Mouse (Mus musculus): ENCODE data around the gene Nudt17. TPM values are rescaled to one million over a fixed set of nuclear protein-coding genes. Genes with fewer than 3 reads are reported as not detected.
"Not testable (repeated sequence)": the region's sequence is repeated elsewhere in the genome, so short reads cannot be mapped to it uniquely, and the experiment has no call there.

Gene Nudt17
- total RNA-seq, 2 experiments from 2014 or later, result 0.59 TPM; not detected in 1

- no peak for ATAC-seq (replicated peaks; ENCODE audit: poor library complexity)
These were observed 33.9 kb downstream of the Nudt17 start for GRCm38 (mm10) chr3:96674442-96674841.

GRCm38 (mm10) chr3:96673514-96673913, 34.8 kb downstream of the Nudt17 start:
- ATAC-seq (replicated peaks; ENCODE audit: poor library complexity), result no peak

DNA sequence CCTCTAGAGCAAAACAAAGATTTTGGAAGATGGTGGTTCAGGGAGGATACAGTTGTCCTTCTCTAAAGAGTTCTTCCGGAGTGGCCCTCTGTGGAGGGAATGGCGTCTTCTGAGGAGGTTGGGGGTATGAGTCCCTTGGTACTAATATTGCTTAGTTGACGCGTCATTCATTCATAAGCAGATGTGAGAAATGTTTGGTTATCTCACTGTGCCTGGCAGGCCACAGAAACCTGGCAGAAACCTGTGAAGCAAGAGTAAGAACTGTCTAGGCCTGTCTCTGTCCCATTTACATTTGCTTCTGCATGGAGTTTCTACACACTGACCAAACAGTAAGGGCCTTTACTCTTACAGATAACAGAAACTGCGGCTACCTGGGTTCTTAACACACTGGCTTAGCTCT, 36.8 kb downstream of the Nudt17 start:
- ATAC-seq (replicated peaks; ENCODE audit: poor library complexity), result no peak

DNA sequence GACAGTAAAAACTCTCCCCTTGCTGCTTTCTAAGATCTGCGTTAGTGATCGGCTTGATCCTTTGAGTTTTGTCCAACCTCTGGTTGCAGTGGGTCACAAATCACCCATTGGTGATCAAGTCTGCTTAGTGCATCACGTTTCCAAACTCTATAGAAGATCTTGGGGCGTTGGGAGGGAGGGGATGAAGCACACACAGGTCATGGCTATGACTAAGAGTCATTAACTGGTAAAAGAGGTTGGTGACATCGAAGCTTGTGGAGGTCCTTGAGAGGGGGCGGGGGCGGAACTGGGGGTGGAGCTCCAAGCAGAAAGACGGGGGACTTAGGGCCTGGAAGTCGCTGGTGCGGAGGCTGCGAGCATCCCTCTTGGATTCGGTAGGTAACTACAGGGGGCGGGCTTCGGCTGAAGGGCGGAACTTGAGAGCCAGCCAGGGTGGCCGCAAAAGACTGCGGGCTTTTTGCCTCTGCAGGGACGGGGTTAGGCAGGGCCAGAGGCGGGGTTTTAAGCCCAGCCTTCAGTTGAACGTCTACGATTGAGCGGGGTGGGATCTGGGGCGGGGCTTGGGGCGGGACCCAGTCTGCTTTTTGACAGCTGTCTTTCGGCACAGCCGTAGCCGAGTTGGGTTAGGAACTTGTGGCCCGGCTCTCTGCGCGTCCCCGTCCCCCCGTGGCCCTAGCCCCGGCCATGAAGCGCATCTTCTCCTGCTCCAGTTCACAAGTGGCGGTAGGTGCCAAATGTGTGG, 38.5 kb downstream of the Nudt17 start, which contains the start of gene Ankrd35:
TSS of gene Ankrd35 (plus strand) at position 405 of the 742 bp plus-strand sequence.
- ATAC-seq (replicated peaks; ENCODE audit: poor library complexity), result peak; percentile 96

DNA sequence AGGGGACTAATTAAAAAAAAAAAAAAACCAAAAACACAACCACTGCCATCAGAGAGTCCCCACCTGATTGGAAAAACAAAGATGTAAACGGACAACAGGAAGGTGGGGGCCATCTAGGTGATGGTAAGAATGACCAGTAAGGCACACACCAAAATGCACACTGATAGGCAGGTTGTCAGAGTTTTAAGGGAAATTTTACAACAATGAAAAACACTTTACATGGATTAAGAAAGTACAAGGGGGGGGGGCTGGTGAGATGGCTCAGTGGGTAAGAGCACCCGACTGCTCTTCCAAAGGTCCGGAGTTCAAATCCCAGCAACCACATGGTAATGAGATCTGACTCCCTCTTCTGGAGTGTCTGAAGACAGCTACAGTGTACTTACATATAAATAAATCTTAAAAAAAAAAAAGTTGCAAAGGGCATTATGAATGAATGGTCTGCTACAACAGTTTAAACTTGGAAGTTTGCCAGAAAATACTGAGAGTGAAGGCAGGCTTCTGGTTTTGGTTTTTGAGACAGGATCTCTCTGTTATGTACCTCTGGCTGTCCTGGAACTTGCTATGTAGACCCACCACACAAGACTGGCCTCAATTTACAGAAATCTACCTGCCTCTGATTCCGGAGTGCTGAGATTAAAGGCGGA, 39.8 kb downstream of the Nudt17 start:
- no peak for ATAC-seq (replicated peaks; ENCODE audit: poor library complexity)

DNA sequence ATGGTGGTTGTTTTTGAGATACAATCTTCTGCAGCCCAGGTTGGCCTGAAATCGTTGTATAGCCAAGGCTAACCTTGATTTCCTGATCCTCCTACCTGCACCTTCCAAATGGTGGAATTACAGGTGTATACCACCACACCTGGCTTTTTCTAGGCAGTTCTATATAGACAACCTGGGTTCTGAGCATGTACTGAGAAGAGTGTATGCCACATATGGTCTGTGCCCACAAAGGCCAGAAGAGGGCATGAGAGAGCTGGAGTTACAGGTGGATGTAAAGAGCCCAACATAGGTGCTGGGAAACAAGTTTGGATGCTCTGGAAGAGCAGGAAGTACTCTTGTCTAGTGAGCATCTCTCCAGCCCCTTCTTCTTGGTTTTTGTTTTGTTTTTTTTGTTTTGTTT, 41.0 kb downstream of the Nudt17 start:
- peak; percentile 47; the same call in 1 of the 2 replicates for ATAC-seq (replicated peaks; ENCODE audit: poor library complexity)

GRCm38 (mm10) chr3:96666916-96667315, 41.4 kb downstream of the Nudt17 start:
- no peak for ATAC-seq (replicated peaks; ENCODE audit: poor library complexity)

DNA sequence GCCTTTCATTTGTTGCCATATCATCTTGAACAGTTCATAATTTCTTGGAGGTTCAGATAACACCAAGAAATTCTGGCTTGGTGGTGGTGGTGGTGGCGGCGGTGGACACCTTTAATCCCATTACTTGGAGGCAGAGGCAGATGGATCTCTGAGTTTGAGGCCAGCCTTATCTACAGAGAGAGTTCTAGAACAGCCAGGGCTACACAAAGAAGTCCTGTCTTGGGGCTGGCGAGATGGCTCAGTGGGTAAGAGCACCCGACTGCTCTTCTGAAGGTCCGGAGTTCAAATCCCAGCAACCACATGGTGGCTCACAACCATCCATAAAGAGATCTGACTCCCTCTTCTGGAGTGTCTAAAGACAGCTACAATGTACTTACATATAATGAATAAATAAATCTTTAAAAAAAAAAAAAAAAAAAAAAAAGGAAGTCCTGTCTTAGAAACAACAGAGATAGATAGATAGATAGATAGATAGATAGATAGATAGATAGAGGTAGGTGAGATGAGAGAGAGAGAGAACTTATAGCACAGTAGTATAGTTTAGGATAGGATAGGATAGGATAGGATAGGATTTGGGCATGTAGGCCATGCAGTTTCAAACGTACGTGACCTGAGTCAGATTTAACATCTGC, 42.5 kb downstream of the Nudt17 start:
- ATAC-seq (replicated peaks; ENCODE audit: poor library complexity), result not testable (repeated sequence)

GRCm38 (mm10) chr3:96663432-96664239, 44.7 kb downstream of the Nudt17 start:
- ATAC-seq (replicated peaks; ENCODE audit: poor library complexity), result peak; percentile 81

DNA sequence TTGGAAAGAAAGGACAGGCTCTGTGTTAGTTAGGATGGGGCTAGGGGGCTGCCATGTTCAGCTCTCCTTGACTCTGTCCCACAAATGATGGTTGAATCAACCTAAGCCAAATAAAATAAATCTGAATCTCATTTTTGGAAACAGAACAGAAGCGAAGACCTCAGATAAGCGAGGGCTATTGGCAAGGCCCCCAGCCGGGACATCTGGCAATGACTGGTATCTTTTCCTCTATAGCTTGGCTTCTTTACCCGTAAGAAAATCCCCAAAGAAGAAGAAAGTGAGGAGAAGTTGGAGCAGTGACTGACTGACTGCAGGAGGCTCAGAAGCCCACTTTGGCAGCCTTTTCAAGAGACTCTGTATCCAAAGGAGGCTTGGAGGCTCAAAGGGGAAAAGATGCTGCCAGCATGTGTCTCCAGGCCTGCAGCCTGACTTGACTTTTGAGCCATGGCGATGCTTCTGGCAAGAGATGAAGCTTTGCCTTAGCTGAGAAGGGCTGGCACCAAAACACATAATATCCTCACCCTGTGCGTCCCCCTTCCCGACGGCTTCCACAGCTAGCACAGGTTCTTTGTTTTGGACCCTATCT, 45.5 kb downstream of the Nudt17 start:
- no peak for ATAC-seq (replicated peaks; ENCODE audit: poor library complexity)

- ATAC-seq (replicated peaks; ENCODE audit: poor library complexity), result 0 out of 2 replicates have a peak, but pooled peaks have one; percentile 18
These were observed 47.5 kb downstream of the Nudt17 start for GRCm38 (mm10) chr3:96660901-96661300.

Other genes with a start within 250 kb of the Nudt17 start
- gene Hfe2, start 183.4 kb downstream of the Nudt17 start, total RNA-seq (2015), result not detected in 2 replicates
- not detected in 2 replicates for gene Hfe2, start 183.4 kb downstream of the Nudt17 start, total RNA-seq (2017)
- gene Txnip, start 150.6 kb downstream of the Nudt17 start, total RNA-seq (2015), result 103 and 139 TPM in 2 replicates
- gene Txnip, start 150.6 kb downstream of the Nudt17 start, total RNA-seq (2017), result 94.6 and 128 TPM in 2 replicates
- gene Gm16253, start 131.6 kb downstream of the Nudt17 start, total RNA-seq (2015), result not detected in 2 replicates
- not detected in 2 replicates for gene Gm16253, start 131.6 kb downstream of the Nudt17 start, total RNA-seq (2017)
- gene Polr3gl, start 114.4 kb downstream of the Nudt17 start, total RNA-seq (2015), result 27.0 and 30.4 TPM in 2 replicates
- 50.7 and 59.5 TPM in 2 replicates for gene Polr3gl, start 114.4 kb downstream of the Nudt17 start, total RNA-seq (2017)
- not detected in 2 replicates for gene Ankrd34a, start 111.9 kb downstream of the Nudt17 start, total RNA-seq (2015)
- not detected in 2 replicates for gene Ankrd34a, start 111.9 kb downstream of the Nudt17 start, total RNA-seq (2017)
- gene Lix1l, start 107.4 kb downstream of the Nudt17 start, total RNA-seq (2015), result 0.89 and 3.0 TPM in 2 replicates
- 0.83 and 2.3 TPM in 2 replicates for gene Lix1l, start 107.4 kb downstream of the Nudt17 start, total RNA-seq (2017)
- 116 and 119 TPM in 2 replicates for gene Rbm8a, start 78.6 kb downstream of the Nudt17 start, total RNA-seq (2015)
- gene Rbm8a, start 78.6 kb downstream of the Nudt17 start, total RNA-seq (2017), result 58.2 and 64.5 TPM in 2 replicates
- gene Pex11b, start 73.2 kb downstream of the Nudt17 start, total RNA-seq (2015), result 26.4 and 30.8 TPM in 2 replicates
- 17.5 and 18.9 TPM in 2 replicates for gene Pex11b, start 73.2 kb downstream of the Nudt17 start, total RNA-seq (2017)
- 0.10 TPM in 1 of 2 replicates, not detected in the other for gene Gm42957, start 73.1 kb downstream of the Nudt17 start, total RNA-seq (2015)
- gene Gm42957, start 73.1 kb downstream of the Nudt17 start, total RNA-seq (2017), result not detected in 2 replicates
- 0.79 and 1.2 TPM in 2 replicates for gene Itga10, start 63.0 kb downstream of the Nudt17 start, total RNA-seq (2015)
- gene Itga10, start 63.0 kb downstream of the Nudt17 start, total RNA-seq (2017), result 0.07 TPM in 1 of 2 replicates, not detected in the other
- gene Ankrd35, start 38.4 kb downstream of the Nudt17 start, total RNA-seq (2015), result not detected in 2 replicates
- not detected in 2 replicates for gene Ankrd35, start 38.4 kb downstream of the Nudt17 start, total RNA-seq (2017)
- 4.0 and 8.1 TPM in 2 replicates for gene Pias3, start 12.2 kb downstream of the Nudt17 start, total RNA-seq (2015)
- gene Pias3, start 12.2 kb downstream of the Nudt17 start, total RNA-seq (2017), result 2.6 and 6.7 TPM in 2 replicates
- 31.2 and 35.2 TPM in 2 replicates for gene Polr3c, start 19.1 kb upstream of the Nudt17 start, total RNA-seq (2015)
- 19.8 and 27.7 TPM in 2 replicates for gene Polr3c, start 19.1 kb upstream of the Nudt17 start, total RNA-seq (2017)
- gene Rnf115, start 19.1 kb upstream of the Nudt17 start, total RNA-seq (2015), result 71.4 and 76.5 TPM in 2 replicates
- 70.7 and 81.6 TPM in 2 replicates for gene Rnf115, start 19.1 kb upstream of the Nudt17 start, total RNA-seq (2017)
- gene Pdzk1, start 120.7 kb upstream of the Nudt17 start, total RNA-seq (2015), result not detected in 2 replicates
- gene Pdzk1, start 120.7 kb upstream of the Nudt17 start, total RNA-seq (2017), result not detected in 2 replicates
- gene Cd160, start 120.8 kb upstream of the Nudt17 start, total RNA-seq (2015), result 0.98 and 2.1 TPM in 2 replicates
- 0.57 TPM in 1 of 2 replicates, not detected in the other for gene Cd160, start 120.8 kb upstream of the Nudt17 start, total RNA-seq (2017)
- 0.17 TPM in 1 of 2 replicates, not detected in the other for gene Gja5, start 196.1 kb upstream of the Nudt17 start, total RNA-seq (2015)
- not detected in 2 replicates for gene Gja5, start 196.1 kb upstream of the Nudt17 start, total RNA-seq (2017)
- gene Gpr89, start 196.8 kb upstream of the Nudt17 start, total RNA-seq (2015), result 17.4 and 29.7 TPM in 2 replicates
- 20.0 and 32.5 TPM in 2 replicates for gene Gpr89, start 196.8 kb upstream of the Nudt17 start, total RNA-seq (2017)
- not detected in 2 replicates for gene Gja8, start 217.5 kb upstream of the Nudt17 start, total RNA-seq (2015)
- not detected in 2 replicates for gene Gja8, start 217.5 kb upstream of the Nudt17 start, total RNA-seq (2017)

Data from megakaryocyte progenitor cell, adult 5-6 weeks (primary cell).